Mouse (Mus musculus): ENCODE data around the gene Krtap6-5.
"Not testable (repeated sequence)": the region's sequence is repeated elsewhere in the genome, so short reads cannot be mapped to it uniquely, and the experiment has no call there.

The Krtap6-5 gene

GRCm38 (mm10) chr16:89047783-89048182 is at the start of gene Krtap6-5:
TSS of gene Krtap6-5 (minus strand) at chr16:89047883.
- no peak for DNase-seq (ENCODE audit: low spot score in 2 of 2)

GRCm38 (mm10) chr16:89071041-89071440 is 23.4 kb upstream of the Krtap6-5 start:
- not testable (repeated sequence) for DNase-seq (ENCODE audit: low spot score in 2 of 2)

GRCm38 (mm10) chr16:89063902-89064301 is 16.2 kb upstream of the Krtap6-5 start, which contains the start of gene 1110025L11Rik:
TSS of gene 1110025L11Rik (minus strand) at chr16:89064002.
- DNase-seq (ENCODE audit: low spot score in 2 of 2) = not testable (repeated sequence)

- not testable (repeated sequence) for DNase-seq (ENCODE audit: low spot score in 2 of 2)
Measured at GRCm38 (mm10) chr16:89041372-89041771, 6.3 kb downstream of the Krtap6-5 start, which contains the start of gene Gm10228. TSS of gene Gm10228 (minus strand) at chr16:89041472.

GRCm38 (mm10) chr16:89031399-89031798 is 16.3 kb downstream of the Krtap6-5 start, which contains the start of gene Krtap6-1:
TSS of gene Krtap6-1 (plus strand) at chr16:89031699.
- DNase-seq (ENCODE audit: low spot score in 2 of 2) = not testable (repeated sequence)

- DNase-seq (ENCODE audit: low spot score in 2 of 2) = not testable (repeated sequence)
Measured at GRCm38 (mm10) chr16:89014984-89015383, 32.7 kb downstream of the Krtap6-5 start, which contains the start of gene Gm10229. TSS of gene Gm10229 (plus strand) at chr16:89015284.

- no peak for DNase-seq (ENCODE audit: low spot score in 2 of 2)
Measured at GRCm38 (mm10) chr16:89013973-89014372, 33.7 kb downstream of the Krtap6-5 start.

- no peak for DNase-seq (ENCODE audit: low spot score in 2 of 2)
Measured at GRCm38 (mm10) chr16:89010659-89011058, 37.0 kb downstream of the Krtap6-5 start, which contains the start of gene Krtap22-2. TSS of gene Krtap22-2 (minus strand) at chr16:89010759.
